Mouse (Mus musculus) lung, embryonic 14.5 days (tissue): ENCODE measurements around the gene Dnah17. TPM values are rescaled to one million over a fixed set of nuclear protein-coding genes. Genes with fewer than 3 reads are reported as not detected.
A peak's percentile ranks its signal among the peaks of the same experiment; 100 is the strongest.

Source experiments
- ATAC-seq: fragments of 200-750 bp; cut with Nextera tagmentation; 2 replicates; pipeline ENCODE4 v1.8.0; 2017; ENCODE audit warnings: mild to moderate bottlenecking, moderate TSS enrichment, moderate library complexity; ENCODE audit not compliant: insufficient read depth
- DNase-seq: peaks from one replicate; pipeline ENCODE4 v3.0.0-alpha.2; 2015
- H3K27ac ChIP-seq: fragments of 300-500 bp; sonication (generic); 2 replicates; pipeline ENCODE4 v1.5.1; 2014; ENCODE audit warnings: low read depth, mild to moderate bottlenecking, moderate library complexity
- H3K27me3 ChIP-seq: fragments of 300-500 bp; sonication (generic); 2 replicates; pipeline ENCODE4 v1.6.1; 2014; ENCODE audit warnings: low read length, control low read depth; ENCODE audit not compliant: insufficient read depth
- H3K36me3 ChIP-seq: fragments of 300-500 bp; sonication (generic); 2 replicates; pipeline ENCODE4 v1.6.1; 2014; ENCODE audit warnings: control low read depth; ENCODE audit not compliant: insufficient read depth
- H3K4me1 ChIP-seq: fragments of 300-500 bp; sonication (generic); 2 replicates; pipeline ENCODE4 v1.6.1; 2014; ENCODE audit warnings: antibody characterized with exemption, control low read depth; ENCODE audit not compliant: insufficient read depth
- H3K4me2 ChIP-seq: fragments of 300-500 bp; sonication (generic); 2 replicates; pipeline ENCODE4 v1.6.1; 2014; ENCODE audit warnings: mild to moderate bottlenecking
- H3K4me3 ChIP-seq: fragments of 300-500 bp; sonication (generic); 2 replicates; pipeline ENCODE4 v1.5.1; 2014; ENCODE audit warnings: low read depth, low read length
- H3K9ac ChIP-seq: fragments of 300-500 bp; sonication (generic); 2 replicates; pipeline ENCODE4 v1.6.1; 2014
- H3K9me3 ChIP-seq: fragments of 300-500 bp; sonication (generic); 2 replicates; pipeline ENCODE4 v1.6.1; 2016; ENCODE audit warnings: low read depth, low read length, control low read depth
- CTCF ChIP-seq: IDR thresholded peaks from 2 replicates; pipeline ENCODE4 v1.5.1; 2016; ENCODE audit warnings: antibody characterized with exemption, low read depth
- WGBS: fragments of 180-500 bp; shearing (Covaris S2); extraction: QIAGEN DNeasy Blood & Tissue Kit; methylation state at CpG from one replicate; pipeline ENCODE4 v1.1.7; 2014; 5-methylcytosine and 5-hydroxymethylcytosine counted together
- polyA plus RNA-seq: library from polyadenylated mRNA; unstranded; fragments of >200 nt; fragmentation: Nextera tagmentation; extraction: Ambion mirVana; gene quantifications from 2 replicates; pipeline ENCODE4 v1.2.1, GENCODE M21; 2014

Gene Dnah17
- polyA plus RNA-seq, 1 experiment from 2014 or later, result 0.29 TPM

DNA sequence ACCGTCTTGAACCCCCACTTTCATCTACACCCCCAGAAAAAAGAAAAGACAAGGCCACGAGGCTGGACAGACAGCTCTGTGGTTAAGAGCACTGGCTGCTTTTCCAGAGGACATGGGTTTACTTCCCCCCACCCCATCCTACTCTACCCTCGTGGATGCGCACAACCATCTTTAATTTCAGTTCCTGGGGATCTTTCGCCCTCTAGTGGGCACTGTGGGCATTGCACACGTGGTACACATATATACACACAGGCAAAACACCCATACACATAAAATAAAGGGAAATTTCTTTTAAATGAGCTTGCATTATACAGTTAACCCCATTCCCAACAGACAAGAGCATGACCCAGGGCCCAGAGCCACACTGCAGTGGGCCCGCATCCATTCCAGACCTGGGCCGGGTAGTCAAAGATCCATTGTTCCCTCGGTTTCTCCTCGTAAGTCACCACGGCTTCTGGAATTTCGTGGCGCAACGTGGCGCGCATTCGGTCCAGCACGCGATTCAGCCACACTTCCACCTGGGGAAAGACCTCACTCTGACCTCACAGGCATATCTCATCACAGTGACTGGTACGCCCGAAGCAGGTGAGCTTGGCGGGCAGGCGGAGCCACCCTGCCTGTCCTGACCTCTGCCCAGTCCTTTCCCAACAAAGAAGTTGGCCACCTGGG lies 39.3 kb downstream of the Dnah17 start:
- Histone ChIP-seq H3K36me3 (no peaks in the 10 kb centered on the region), H3K27me3 (no peaks in the 10 kb centered on the region), H3K4me2 (no peak overlapping the region), H3K9me3 (no peaks in the 10 kb centered on the region; the same call in 1 of the 2 replicates), H3K4me3 (no peak overlapping the region), H3K27ac (no peak overlapping the region), H3K9ac (no peak overlapping the region), H3K4me1 (no peaks in the 10 kb centered on the region)
- DNase-seq, result peak; percentile 38
- ATAC-seq, result no peak
- TF ChIP-seq CTCF, result peak; percentile 68
- 85% methylated on average over 23 of the region's 23 CpGs for WGBS

GRCm38 (mm10) chr11:118088896-118089295 lies 41.5 kb downstream of the Dnah17 start:
- Histone ChIP-seq H3K9ac (no peak overlapping the region), H3K27me3 (no peaks in the 10 kb centered on the region), H3K9me3 (no peaks in the 10 kb centered on the region; the same call in 1 of the 2 replicates), H3K27ac (no peak overlapping the region), H3K4me1 (no peaks in the 10 kb centered on the region), H3K4me2 (no peak overlapping the region), H3K4me3 (no peak overlapping the region), H3K36me3 (no peaks in the 10 kb centered on the region)
- WGBS, result 51% methylated on average over 19 of the region's 19 CpGs
- ATAC-seq (peak; percentile 41; the same call in 1 of the 2 replicates), DNase-seq (peak; percentile 67)
- TF ChIP-seq CTCF, result no peak

- no peak for DNase-seq
- 68% methylated on average over 8 of the region's 8 CpGs for WGBS
- Histone ChIP-seq H3K27ac (no peak overlapping the region), H3K4me2 (no peak overlapping the region), H3K9me3 (no peaks in the 10 kb centered on the region; the same call in 1 of the 2 replicates), H3K4me1 (no peaks in the 10 kb centered on the region), H3K36me3 (no peaks in the 10 kb centered on the region), H3K27me3 (no peaks in the 10 kb centered on the region), H3K4me3 (no peak overlapping the region), H3K9ac (no peak overlapping the region)
- ATAC-seq, result no peak
- TF ChIP-seq CTCF, result no peak
Observed at GRCm38 (mm10) chr11:118085961-118086360, 44.5 kb downstream of the Dnah17 start.

- Histone ChIP-seq H3K9me3 (no peaks in the 10 kb centered on the region), H3K4me1 (no peaks in the 10 kb centered on the region), H3K36me3 (no peaks in the 10 kb centered on the region), H3K27ac (no peak overlapping the region), H3K9ac (no peak overlapping the region), H3K4me3 (no peak overlapping the region), H3K4me2 (no peak overlapping the region), H3K27me3 (no peaks in the 10 kb centered on the region)
- WGBS, result 26% methylated on average over 4 of the region's 4 CpGs
- TF ChIP-seq CTCF, result no peak
- ATAC-seq, result peak; percentile 52
- DNase-seq, result peak; percentile 82
Observed at GRCm38 (mm10) chr11:118085176-118085575, 45.3 kb downstream of the Dnah17 start.

GRCm38 (mm10) chr11:118084266-118084665 lies 46.2 kb downstream of the Dnah17 start:
- Histone ChIP-seq H3K4me2 (no peak overlapping the region), H3K9ac (no peak overlapping the region), H3K9me3 (no peaks in the 10 kb centered on the region), H3K36me3 (no peaks in the 10 kb centered on the region), H3K4me1 (no peaks in the 10 kb centered on the region), H3K27me3 (no peaks in the 10 kb centered on the region), H3K27ac (no peak overlapping the region), H3K4me3 (no peak overlapping the region)
- ATAC-seq, result no peak
- WGBS, result 65% methylated on average over 3 of the region's 3 CpGs
- DNase-seq, result no peak
- no peak for TF ChIP-seq CTCF

DNA sequence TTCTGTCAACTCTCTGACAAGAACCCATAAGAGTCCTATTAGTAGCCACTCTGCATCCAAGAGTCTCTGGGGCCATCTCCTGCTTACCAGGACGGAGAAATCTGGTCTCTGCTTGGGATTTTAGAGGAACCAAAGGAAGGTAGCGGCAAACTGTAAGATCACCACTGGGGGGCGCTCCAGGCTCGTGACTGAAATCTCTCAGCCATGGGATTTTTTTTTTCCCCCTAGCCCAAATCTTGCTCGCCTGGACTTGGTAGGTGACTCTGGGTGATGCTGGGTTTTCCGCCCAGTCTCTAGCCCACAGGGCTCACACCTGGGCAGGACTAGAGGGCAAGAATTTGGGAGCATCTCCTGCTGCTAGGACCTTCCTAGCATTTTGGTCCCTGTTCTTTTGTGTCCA lies 46.6 kb downstream of the Dnah17 start:
- no peak overlapping the region for H3K9ac ChIP-seq
- no peaks in the 10 kb centered on the region for H3K4me1 ChIP-seq
- DNase-seq (peak; percentile 91), ATAC-seq (no peak)
- 16% methylated on average over 6 of the region's 6 CpGs for WGBS
- TF ChIP-seq CTCF, result peak; percentile 80
- no peak overlapping the region for H3K4me2 ChIP-seq
- no peak overlapping the region for H3K27ac ChIP-seq
- H3K4me3 ChIP-seq, result no peak overlapping the region
- H3K36me3 ChIP-seq, result no peaks in the 10 kb centered on the region
- H3K27me3 ChIP-seq, result no peaks in the 10 kb centered on the region
- H3K9me3 ChIP-seq, result no peaks in the 10 kb centered on the region

- Histone ChIP-seq H3K36me3 (no peaks in the 10 kb centered on the region), H3K4me1 (no peaks in the 10 kb centered on the region), H3K27ac (no peak overlapping the region), H3K4me2 (no peak overlapping the region), H3K9ac (no peak overlapping the region), H3K4me3 (no peak overlapping the region), H3K27me3 (no peaks in the 10 kb centered on the region), H3K9me3 (no peaks in the 10 kb centered on the region)
- TF ChIP-seq CTCF, result no peak
- 80% methylated on average over 14 of the region's 14 CpGs for WGBS
- no peak for ATAC-seq
- DNase-seq, result no peak
Observed at GRCm38 (mm10) chr11:118082294-118082693, 48.1 kb downstream of the Dnah17 start.
